Mouse (Mus musculus) hindbrain, embryonic 14.5 days (tissue): ENCODE results near the gene Frmd4a. TPM values are rescaled to one million over a fixed set of nuclear protein-coding genes. Genes with fewer than 3 reads are reported as not detected.

Experiments
- ATAC-seq: fragments of 200-750 bp; cut with Nextera tagmentation; 2 replicates; pipeline ENCODE4 v1.8.0; 2017; ENCODE audit warnings: moderate number of reproducible peaks, mild to moderate bottlenecking, moderate TSS enrichment, moderate library complexity; ENCODE audit not compliant: low FRiP score
- DNase-seq: peaks from one replicate; pipeline ENCODE4 v3.0.0-alpha.2; 2015; ENCODE audit warnings: low spot score
- H3K27ac ChIP-seq: fragments of 300-500 bp; sonication (generic); 2 replicates; pipeline ENCODE4 v1.5.1; 2014; ENCODE audit warnings: mild to moderate bottlenecking, moderate library complexity
- H3K27me3 ChIP-seq: fragments of 300-500 bp; sonication (generic); 2 replicates; pipeline ENCODE4 v1.6.1; 2014; ENCODE audit warnings: mild to moderate bottlenecking, low read length, mixed read lengths; ENCODE audit not compliant: control insufficient read depth, insufficient read depth
- H3K36me3 ChIP-seq: fragments of 300-500 bp; sonication (generic); replicated peaks from 2 replicates; pipeline ENCODE4 v1.6.1; 2014; ENCODE audit not compliant: control insufficient read depth, insufficient read depth
- H3K4me1 ChIP-seq: fragments of 300-500 bp; sonication (generic); replicated peaks from 2 replicates; pipeline ENCODE4 v1.6.1; 2014; ENCODE audit warnings: antibody characterized with exemption, low read length, mixed read lengths; ENCODE audit not compliant: control insufficient read depth, insufficient read depth
- H3K4me2 ChIP-seq: fragments of 300-500 bp; sonication (generic); replicated peaks from 2 replicates; pipeline ENCODE4 v1.6.1; 2014; ENCODE audit warnings: mild to moderate bottlenecking, moderate library complexity
- H3K4me3 ChIP-seq: fragments of 300-500 bp; sonication (generic); replicated peaks from 2 replicates; pipeline ENCODE4 v1.5.1; 2014; ENCODE audit warnings: mild to moderate bottlenecking, low read length
- H3K9ac ChIP-seq: fragments of 300-500 bp; sonication (generic); 2 replicates; pipeline ENCODE4 v1.6.1; 2014
- H3K9me3 ChIP-seq: fragments of 300-500 bp; sonication (generic); 2 replicates; pipeline ENCODE4 v1.6.1; 2016; ENCODE audit warnings: low read length; ENCODE audit not compliant: control insufficient read depth
- WGBS: fragments of 180-500 bp; shearing (Covaris S2); extraction: QIAGEN DNeasy Blood & Tissue Kit; methylation state at CpG from one replicate; pipeline ENCODE4 v1.1.7; 2014; 5-methylcytosine and 5-hydroxymethylcytosine counted together
- polyA plus RNA-seq: library from polyadenylated mRNA; unstranded; fragments of >200 nt; fragmentation: Nextera tagmentation; extraction: Ambion mirVana; gene quantifications from 2 replicates; pipeline ENCODE4 v1.2.1, GENCODE M21; 2014

The Frmd4a gene
- polyA plus RNA-seq, 1 experiment from 2014 or later, result 56.9 TPM

DNA sequence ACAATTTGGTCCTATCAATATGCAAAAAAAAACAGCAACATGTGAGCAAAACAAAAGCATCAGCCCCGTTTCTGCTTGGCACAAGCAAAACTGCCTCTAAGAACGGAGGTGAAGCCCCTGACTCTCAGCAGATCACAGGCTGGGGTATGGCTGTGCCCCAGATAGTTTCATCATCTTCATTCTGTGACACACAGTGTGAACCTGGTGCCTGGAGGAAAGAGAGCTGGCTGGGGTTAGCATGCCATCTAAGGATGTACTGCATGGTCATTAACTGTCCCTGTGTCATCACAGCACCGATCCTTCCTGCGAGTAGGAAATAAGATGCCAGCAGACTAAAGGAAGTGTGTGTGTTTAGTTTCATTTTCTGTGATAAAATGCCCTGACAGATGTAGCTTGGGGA is 152.7 kb downstream of the Frmd4a start:
- Histone ChIP-seq H3K4me3 (no peak overlapping the region), H3K9me3 (no peaks in the 10 kb centered on the region), H3K4me2 (peak overlapping the region; percentile 25), H3K36me3 (no peaks in the 10 kb centered on the region), H3K4me1 (peaks cover 23% of the 10 kb centered on the region), H3K9ac (0 out of 2 replicates have a peak overlapping the region, but pooled peaks have one; percentile 6), H3K27me3 (no peaks in the 10 kb centered on the region), H3K27ac (peak overlapping the region; percentile 78)
- DNase-seq (no peak), ATAC-seq (no peak)
- WGBS, result 46% methylated on average over 4 of the region's 4 CpGs

DNA sequence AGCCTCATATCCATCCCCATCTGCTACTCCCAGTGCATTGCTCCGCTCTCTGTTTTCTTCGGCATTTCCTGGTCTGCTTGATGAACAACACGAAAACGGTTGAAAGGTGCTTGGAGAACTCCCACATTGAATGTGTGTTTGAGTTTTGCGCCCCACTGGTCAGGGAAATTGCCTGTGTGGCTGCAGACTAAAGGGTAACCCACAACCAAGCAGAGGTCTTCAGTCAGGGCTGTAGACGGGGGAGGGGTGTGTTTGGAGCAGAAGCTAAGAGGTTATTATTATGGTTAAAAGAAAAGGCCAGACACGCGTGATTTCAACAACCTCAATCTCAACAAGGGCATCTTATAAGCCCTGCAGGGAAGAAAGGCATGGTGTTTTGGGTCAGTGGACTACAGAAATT is 167.5 kb downstream of the Frmd4a start:
- H3K9ac ChIP-seq, result no peak overlapping the region
- H3K36me3 ChIP-seq, result no peaks in the 10 kb centered on the region
- no peak overlapping the region for H3K4me3 ChIP-seq
- no peaks in the 10 kb centered on the region for H3K27me3 ChIP-seq
- ATAC-seq (no peak), DNase-seq (no peak)
- no peaks in the 10 kb centered on the region for H3K9me3 ChIP-seq
- no peak overlapping the region for H3K27ac ChIP-seq
- 71% methylated on average over 8 of the region's 8 CpGs for WGBS
- no peak overlapping the region for H3K4me2 ChIP-seq
- peaks cover 6% of the 10 kb centered on the region; the same call in 1 of the 2 replicates for H3K4me1 ChIP-seq

GRCm38 (mm10) chr2:4187521-4187920 is 170.0 kb downstream of the Frmd4a start:
- 66% methylated on average over 4 of the region's 4 CpGs for WGBS
- Histone ChIP-seq H3K36me3 (no peaks in the 10 kb centered on the region), H3K4me3 (no peak overlapping the region), H3K9ac (no peak overlapping the region), H3K27me3 (no peaks in the 10 kb centered on the region), H3K4me1 (peaks cover 11% of the 10 kb centered on the region; the same call in 1 of the 2 replicates), H3K27ac (no peak overlapping the region), H3K9me3 (no peaks in the 10 kb centered on the region), H3K4me2 (no peak overlapping the region)
- no peak for ATAC-seq
- DNase-seq, result no peak

- no peak overlapping the region for H3K4me3 ChIP-seq
- no peak overlapping the region for H3K9ac ChIP-seq
- 22% methylated on average over 3 of the region's 3 CpGs for WGBS
- no peak for DNase-seq
- no peaks in the 10 kb centered on the region for H3K9me3 ChIP-seq
- H3K36me3 ChIP-seq, result no peaks in the 10 kb centered on the region
- peaks cover 11% of the 10 kb centered on the region; the same call in 1 of the 2 replicates for H3K4me1 ChIP-seq
- ATAC-seq, result peak; percentile 46; the same call in 1 of the 2 replicates
- H3K4me2 ChIP-seq, result no peak overlapping the region
- no peaks in the 10 kb centered on the region for H3K27me3 ChIP-seq
- H3K27ac ChIP-seq, result no peak overlapping the region
These were observed 170.8 kb downstream of the Frmd4a start for GRCm38 (mm10) chr2:4188303-4188702.

GRCm38 (mm10) chr2:4190345-4190744 is 172.8 kb downstream of the Frmd4a start:
- H3K36me3 ChIP-seq, result no peaks in the 10 kb centered on the region
- H3K9ac ChIP-seq, result no peak overlapping the region
- H3K4me3 ChIP-seq, result no peak overlapping the region
- WGBS, result 79% methylated on average over 3 of the region's 3 CpGs
- H3K4me2 ChIP-seq, result no peak overlapping the region
- no peak overlapping the region for H3K27ac ChIP-seq
- ATAC-seq (no peak), DNase-seq (no peak)
- H3K9me3 ChIP-seq, result no peaks in the 10 kb centered on the region
- peaks cover 22% of the 10 kb centered on the region for H3K4me1 ChIP-seq
- no peaks in the 10 kb centered on the region for H3K27me3 ChIP-seq

DNA sequence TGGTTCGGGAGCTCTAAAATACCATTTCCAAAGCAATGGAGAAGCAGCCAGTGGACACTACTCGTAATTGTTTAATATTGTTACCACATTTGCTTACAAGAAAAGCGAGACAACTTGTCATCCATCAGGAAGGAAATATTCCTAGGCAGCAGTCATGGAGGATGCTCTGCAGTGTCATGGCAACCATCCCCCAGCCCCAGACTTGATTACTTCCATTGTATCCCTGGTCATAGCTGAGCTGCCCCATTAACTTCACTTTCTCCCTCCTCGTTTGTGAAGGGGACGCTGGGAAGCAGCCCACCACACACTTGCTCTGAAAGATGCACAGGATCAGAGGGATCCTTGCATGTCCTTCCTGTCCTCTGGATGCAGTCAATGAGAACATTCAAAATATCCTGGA is 173.5 kb downstream of the Frmd4a start:
- no peak overlapping the region for H3K4me3 ChIP-seq
- H3K4me2 ChIP-seq, result no peak overlapping the region
- DNase-seq (no peak), ATAC-seq (no peak)
- no peaks in the 10 kb centered on the region for H3K36me3 ChIP-seq
- no peak overlapping the region for H3K9ac ChIP-seq
- no peaks in the 10 kb centered on the region for H3K9me3 ChIP-seq
- no peaks in the 10 kb centered on the region for H3K27me3 ChIP-seq
- 18% methylated on average over 5 of the region's 5 CpGs for WGBS
- H3K4me1 ChIP-seq, result peaks cover 22% of the 10 kb centered on the region
- H3K27ac ChIP-seq, result no peak overlapping the region

GRCm38 (mm10) chr2:4193206-4193605 is 175.7 kb downstream of the Frmd4a start:
- no peak for ATAC-seq

GRCm38 (mm10) chr2:4194324-4195014 is 177.0 kb downstream of the Frmd4a start:
- Histone ChIP-seq H3K4me3 (no peak overlapping the region), H3K4me1 (peaks cover 16% of the 10 kb centered on the region), H3K27me3 (no peaks in the 10 kb centered on the region), H3K36me3 (no peaks in the 10 kb centered on the region), H3K4me2 (no peak overlapping the region), H3K9me3 (no peaks in the 10 kb centered on the region), H3K27ac (peak overlapping the region; percentile 59), H3K9ac (no peak overlapping the region)
- ATAC-seq (peak; percentile 68; the same call in 1 of the 2 replicates), DNase-seq (no peak)
- WGBS, result 30% methylated on average over 9 of the region's 9 CpGs

More at GRCm38 (mm10) chr2:4193206-4193605, 175.7 kb downstream of the Frmd4a start:
- Histone ChIP-seq H3K4me2 (no peak overlapping the region), H3K9me3 (no peaks in the 10 kb centered on the region), H3K4me3 (no peak overlapping the region), H3K27ac (no peak overlapping the region), H3K27me3 (no peaks in the 10 kb centered on the region), H3K9ac (no peak overlapping the region), H3K4me1 (peaks cover 21% of the 10 kb centered on the region), H3K36me3 (no peaks in the 10 kb centered on the region)
- no peak for DNase-seq

DNA sequence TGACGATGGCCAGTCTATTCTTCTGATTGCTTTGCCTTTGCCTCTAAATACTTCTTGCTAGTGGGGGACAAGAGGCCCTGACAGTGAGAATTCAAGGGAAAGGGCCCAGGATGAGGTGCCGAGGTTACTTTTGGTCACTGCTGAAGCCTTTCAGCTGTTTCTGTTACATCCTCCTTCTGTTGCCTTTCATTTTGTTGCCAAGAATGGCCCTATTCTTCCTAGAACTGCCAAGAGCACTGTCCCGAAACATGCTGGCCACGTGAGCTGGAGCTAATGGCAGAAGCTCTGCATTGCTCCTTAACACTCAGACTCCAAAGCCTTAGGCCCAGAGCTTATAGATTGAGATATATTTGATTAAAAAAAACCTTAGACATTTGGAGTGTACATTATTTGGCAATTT is 178.5 kb downstream of the Frmd4a start:
- Histone ChIP-seq H3K9ac (no peak overlapping the region), H3K4me3 (no peak overlapping the region), H3K9me3 (no peaks in the 10 kb centered on the region), H3K27me3 (no peaks in the 10 kb centered on the region), H3K27ac (no peak overlapping the region), H3K36me3 (no peaks in the 10 kb centered on the region), H3K4me2 (no peak overlapping the region), H3K4me1 (peaks cover 16% of the 10 kb centered on the region)
- DNase-seq (no peak), ATAC-seq (no peak)
- WGBS, result 73% methylated on average over 4 of the region's 4 CpGs
